Mouse (Mus musculus) cortical plate, adult 2 months (tissue): ENCODE results near the gene Prr14l. TPM values are rescaled to one million over a fixed set of nuclear protein-coding genes. Genes with fewer than 3 reads are reported as not detected.
A peak's percentile ranks its signal among the peaks of the same experiment; 100 is the strongest.
"Not testable (repeated sequence)": the region's sequence is repeated elsewhere in the genome, so short reads cannot be mapped to it uniquely, and the experiment has no call there.

Experiments used
- H3K27ac ChIP-seq: fragments of 200-500 bp; 2 replicates; pipeline ENCODE4 v1.5.1; 2012; ENCODE audit warnings: low read length, control low read depth, inconsistent platforms; ENCODE audit not compliant: insufficient read depth
- H3K4me1 ChIP-seq: fragments of 200-500 bp; 2 replicates; pipeline ENCODE4 v1.6.1; 2011; ENCODE audit warnings: low read length; ENCODE audit not compliant: control insufficient read depth, insufficient read depth
- H3K4me3 ChIP-seq: fragments of 200-500 bp; 2 replicates; pipeline ENCODE4 v1.5.1; 2011; ENCODE audit warnings: mild to moderate bottlenecking, low read length, control low read depth; ENCODE audit not compliant: insufficient read depth
- CTCF ChIP-seq: fragments of 200-500 bp; IDR thresholded peaks from 2 replicates; pipeline ENCODE4 v1.5.1; 2011; ENCODE audit warnings: mild to moderate bottlenecking, control low read depth, low read length; ENCODE audit not compliant: insufficient read depth; ENCODE audit errors: extremely low read depth
- POLR2A ChIP-seq: fragments of 200-500 bp; IDR thresholded peaks from 2 replicates; pipeline ENCODE4 v1.6.1; 2011; ENCODE audit warnings: mild to moderate bottlenecking, low read length, control low read depth; ENCODE audit not compliant: insufficient read depth; ENCODE audit errors: extremely low read depth
- polyA plus RNA-seq: library from polyadenylated mRNA; depleted of rRNA; stranded (reverse); fragments of >200 nt; gene quantifications from 2 replicates; pipeline ENCODE4 v1.2.3, GENCODE M21; 2012

The Prr14l gene
- polyA plus RNA-seq, 1 experiment: 16.0 TPM

- no peak overlapping the region for H3K27ac ChIP-seq
- TF ChIP-seq POLR2A (no peak), CTCF (no peak)
- H3K4me3 ChIP-seq: no peak overlapping the region
- peaks cover 2% of the 10 kb centered on the region; the same call in 1 of the 2 replicates for H3K4me1 ChIP-seq
These were observed 38.7 kb downstream of the Prr14l start for GRCm38 (mm10) chr5:32815396-32815795.

GRCm38 (mm10) chr5:32786454-32786853, 67.6 kb downstream of the Prr14l start:
- H3K4me1 ChIP-seq, H3K4me3 ChIP-seq, H3K27ac ChIP-seq: not testable (repeated sequence)

- Histone ChIP-seq H3K4me3 (peak within 1 kb of the TSS; percentile 95), H3K4me1 (peaks cover 2% of the 10 kb centered on the region; the same call in 1 of the 2 replicates)
- peak; percentile 68; the same call in 1 of the 2 replicates for TF ChIP-seq POLR2A
- TF ChIP-seq CTCF: 0 out of 2 replicates have a peak, but pooled peaks have one; percentile 6
These were observed 68.6 kb downstream of the Prr14l start, which contains the start of gene Pisd for GRCm38 (mm10) chr5:32785313-32785915. Gene Pisd, minus strand, starts transcription at chr5:32785646.

GRCm38 (mm10) chr5:32784726-32785125, 69.3 kb downstream of the Prr14l start:
- Histone ChIP-seq H3K4me1 (peaks cover 2% of the 10 kb centered on the region; the same call in 1 of the 2 replicates), H3K27ac (no peak overlapping the region), H3K4me3 (peak overlapping the region; percentile 95)
- TF ChIP-seq CTCF (no peak), POLR2A (no peak)

More at GRCm38 (mm10) chr5:32785313-32785915, 68.6 kb downstream of the Prr14l start, which contains the start of gene Pisd:
- peak within 1 kb of the TSS; percentile 84 for H3K27ac ChIP-seq

- Histone ChIP-seq H3K4me3 (no peak overlapping the region), H3K27ac (no peak overlapping the region)
- no peak for TF ChIP-seq CTCF
- no peak for TF ChIP-seq POLR2A
These were observed 72.5 kb downstream of the Prr14l start for GRCm38 (mm10) chr5:32781596-32781995.

GRCm38 (mm10) chr5:32778168-32778567, 75.9 kb downstream of the Prr14l start:
- Histone ChIP-seq H3K4me1 (peaks cover 2% of the 10 kb centered on the region; the same call in 1 of the 2 replicates), H3K27ac (no peak overlapping the region), H3K4me3 (no peak overlapping the region)
- no peak for TF ChIP-seq CTCF
- TF ChIP-seq POLR2A: no peak

More at GRCm38 (mm10) chr5:32781596-32781995, 72.5 kb downstream of the Prr14l start:
- H3K4me1 ChIP-seq: peaks cover 2% of the 10 kb centered on the region; the same call in 1 of the 2 replicates

- Histone ChIP-seq H3K27ac (no peak overlapping the region), H3K4me1 (peaks cover 2% of the 10 kb centered on the region; the same call in 1 of the 2 replicates)
These were observed 81.7 kb downstream of the Prr14l start for GRCm38 (mm10) chr5:32772361-32772760.

DNA sequence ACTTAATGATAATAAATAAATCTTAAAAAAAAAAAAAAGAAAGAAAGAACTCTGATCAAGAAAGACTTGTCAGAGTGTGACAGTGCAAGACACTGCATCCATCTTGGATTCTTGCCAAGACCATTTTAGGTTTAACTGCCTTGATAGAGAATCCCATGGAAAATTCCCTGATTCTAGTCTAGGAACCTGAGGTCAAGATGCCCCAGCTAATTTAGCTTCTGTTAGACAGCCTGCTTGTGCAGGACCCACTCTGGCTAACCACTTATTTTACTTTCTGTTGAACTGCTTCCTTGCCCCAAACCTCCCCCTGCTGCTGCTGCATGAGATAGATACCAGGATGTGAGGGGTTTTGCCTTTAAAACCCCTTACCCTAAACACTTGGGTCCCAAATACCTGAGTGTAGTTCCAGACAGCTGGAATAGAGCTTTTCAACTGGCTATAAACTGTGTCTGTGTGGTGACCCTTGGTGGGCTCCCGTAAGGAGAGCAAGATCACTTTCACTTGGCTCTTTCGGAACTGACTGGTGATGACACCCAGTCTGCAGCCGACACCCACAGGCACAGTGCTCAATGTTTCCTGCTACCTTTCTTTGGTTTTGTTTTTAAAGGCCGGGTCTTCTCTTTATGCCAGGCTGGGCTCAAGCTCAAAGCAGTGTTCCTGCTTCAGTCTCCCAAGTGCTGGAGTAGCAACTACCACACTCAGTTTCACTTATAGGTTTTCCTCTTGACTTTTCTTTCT, 86.3 kb downstream of the Prr14l start:
- Histone ChIP-seq H3K4me3 (no peak overlapping the region), H3K27ac (no peak overlapping the region), H3K4me1 (no peaks in the 10 kb centered on the region)
- TF ChIP-seq POLR2A (no peak), CTCF (no peak)

More at GRCm38 (mm10) chr5:32772361-32772760, 81.7 kb downstream of the Prr14l start:
- no peak for TF ChIP-seq POLR2A
- TF ChIP-seq CTCF: no peak
- H3K4me3 ChIP-seq: no peak overlapping the region

DNA sequence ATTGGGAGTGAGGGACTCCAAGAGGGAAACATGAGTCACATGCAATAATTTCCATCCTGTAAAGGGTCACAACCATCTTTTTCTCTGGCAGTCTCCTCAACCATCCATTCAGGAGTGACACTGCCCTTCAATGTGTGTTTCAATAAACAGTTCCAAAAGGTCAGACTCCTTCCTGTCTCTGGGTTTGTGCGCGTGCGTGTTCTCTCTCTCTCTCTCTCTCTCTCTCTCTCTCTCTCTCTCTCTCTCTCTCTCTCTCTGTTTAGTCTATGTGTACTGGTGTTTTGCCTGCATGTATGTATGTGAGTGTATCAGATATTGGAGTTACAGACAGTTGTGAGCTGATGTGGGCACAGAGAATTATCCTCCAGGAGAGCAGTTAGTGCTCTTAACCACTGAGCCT, 87.1 kb downstream of the Prr14l start:
- H3K4me3 ChIP-seq: no peak overlapping the region
- H3K4me1 ChIP-seq: no peaks in the 10 kb centered on the region
- H3K27ac ChIP-seq: no peak overlapping the region
- TF ChIP-seq POLR2A (no peak), CTCF (no peak)

- Histone ChIP-seq H3K4me1 (peaks cover 2% of the 10 kb centered on the region; the same call in 1 of the 2 replicates), H3K27ac (no peak overlapping the region), H3K4me3 (no peak overlapping the region)
- TF ChIP-seq CTCF (no peak), POLR2A (no peak)
These were observed 92.4 kb downstream of the Prr14l start for GRCm38 (mm10) chr5:32761566-32762140.
